Mouse (Mus musculus) kidney, adult 9 months (tissue): Measurements from ENCODE around the gene Runx3.

Experiments used
- DNase-seq: peaks from one replicate; pipeline ENCODE4 v3.0.0; 2022

Gene Runx3

GRCm38 (mm10) chr4:135115426-135116170 lies 4.9 kb upstream of the Runx3 start:
- no peak for DNase-seq

GRCm38 (mm10) chr4:135116391-135116790 lies 4.1 kb upstream of the Runx3 start:
- DNase-seq: no peak

- DNase-seq: no peak
These were observed 2.6 kb upstream of the Runx3 start for GRCm38 (mm10) chr4:135117846-135118245.

- no peak for DNase-seq
These were observed 1.5 kb upstream of the Runx3 start for GRCm38 (mm10) chr4:135118855-135119474.

- no peak for DNase-seq
These were observed 3.3 kb downstream of the Runx3 start for GRCm38 (mm10) chr4:135123721-135124120.

DNA sequence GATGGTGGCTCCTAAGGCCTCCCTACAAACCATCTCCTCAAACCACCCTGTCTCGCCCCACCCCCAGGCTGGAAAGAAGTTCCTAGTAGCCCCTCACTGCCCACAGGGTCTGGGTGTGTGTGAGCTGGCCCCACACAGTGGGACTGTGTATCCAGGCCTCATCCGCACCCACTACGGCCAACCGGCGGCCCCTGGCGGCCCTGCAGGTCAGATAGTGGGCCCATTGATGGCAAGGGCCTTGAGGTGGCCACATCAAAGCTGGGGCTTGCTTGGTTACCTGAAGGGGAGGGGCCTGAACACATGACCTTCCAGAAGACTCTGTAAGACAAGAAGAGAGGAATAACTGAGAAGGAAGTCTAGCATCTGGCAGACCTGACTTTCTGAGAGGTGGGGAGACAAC lies 4.3 kb downstream of the Runx3 start:
- DNase-seq: no peak

- DNase-seq: no peak
These were observed 4.7 kb downstream of the Runx3 start for GRCm38 (mm10) chr4:135125152-135125551.

- no peak for DNase-seq
These were observed 5.9 kb downstream of the Runx3 start for GRCm38 (mm10) chr4:135126385-135126784.

- peak; percentile 12 for DNase-seq
These were observed 8.5 kb downstream of the Runx3 start for GRCm38 (mm10) chr4:135128841-135129520.

- no peak for DNase-seq
These were observed 9.7 kb downstream of the Runx3 start for GRCm38 (mm10) chr4:135130156-135130555.

GRCm38 (mm10) chr4:135131145-135131544 lies 10.7 kb downstream of the Runx3 start:
- DNase-seq: no peak

- no peak for DNase-seq
These were observed 12.3 kb downstream of the Runx3 start for GRCm38 (mm10) chr4:135132797-135133196.

- no peak for DNase-seq
These were observed 13.3 kb downstream of the Runx3 start for GRCm38 (mm10) chr4:135133711-135134110.

DNA sequence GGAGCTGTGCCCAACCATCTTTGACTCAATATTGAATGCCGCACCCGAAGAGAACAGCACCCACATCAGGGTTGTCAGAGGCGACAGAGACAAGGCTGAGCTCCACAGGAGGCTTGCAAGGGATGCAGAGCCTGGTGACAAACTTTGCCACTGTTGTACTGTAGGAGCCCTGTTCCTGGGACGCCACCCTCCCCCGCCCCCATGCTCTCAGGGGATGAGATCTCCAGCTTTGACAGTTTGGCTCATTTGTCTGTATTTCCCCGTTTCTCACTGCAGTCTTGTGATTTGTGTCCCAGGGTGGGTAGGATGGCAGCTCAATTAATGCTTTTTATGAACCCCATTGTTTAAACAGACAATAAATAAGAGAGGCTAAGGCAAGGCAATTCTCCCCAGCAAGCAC lies 14.9 kb downstream of the Runx3 start:
- DNase-seq: no peak

GRCm38 (mm10) chr4:135136202-135136601 lies 15.8 kb downstream of the Runx3 start:
- no peak for DNase-seq

DNA sequence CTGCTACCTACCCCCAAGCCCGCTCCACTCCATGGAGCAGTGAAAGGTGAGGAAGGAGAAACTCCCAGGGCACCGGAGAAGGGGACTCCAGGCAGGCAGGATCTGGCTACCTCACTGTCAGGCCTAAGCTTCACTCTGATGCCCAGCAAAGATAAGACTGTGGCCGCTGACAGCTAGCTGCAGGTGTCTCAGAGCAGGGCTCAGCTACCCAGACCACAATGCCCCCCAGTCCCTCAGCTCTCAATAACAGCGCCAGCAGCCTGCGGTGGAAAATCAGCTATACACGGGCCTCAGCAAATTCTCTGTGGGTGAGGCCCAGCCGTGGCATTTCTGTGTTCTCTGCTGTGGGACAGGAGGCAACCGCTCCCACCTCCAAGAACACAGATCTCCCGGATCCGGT lies 16.2 kb downstream of the Runx3 start:
- DNase-seq: no peak

DNA sequence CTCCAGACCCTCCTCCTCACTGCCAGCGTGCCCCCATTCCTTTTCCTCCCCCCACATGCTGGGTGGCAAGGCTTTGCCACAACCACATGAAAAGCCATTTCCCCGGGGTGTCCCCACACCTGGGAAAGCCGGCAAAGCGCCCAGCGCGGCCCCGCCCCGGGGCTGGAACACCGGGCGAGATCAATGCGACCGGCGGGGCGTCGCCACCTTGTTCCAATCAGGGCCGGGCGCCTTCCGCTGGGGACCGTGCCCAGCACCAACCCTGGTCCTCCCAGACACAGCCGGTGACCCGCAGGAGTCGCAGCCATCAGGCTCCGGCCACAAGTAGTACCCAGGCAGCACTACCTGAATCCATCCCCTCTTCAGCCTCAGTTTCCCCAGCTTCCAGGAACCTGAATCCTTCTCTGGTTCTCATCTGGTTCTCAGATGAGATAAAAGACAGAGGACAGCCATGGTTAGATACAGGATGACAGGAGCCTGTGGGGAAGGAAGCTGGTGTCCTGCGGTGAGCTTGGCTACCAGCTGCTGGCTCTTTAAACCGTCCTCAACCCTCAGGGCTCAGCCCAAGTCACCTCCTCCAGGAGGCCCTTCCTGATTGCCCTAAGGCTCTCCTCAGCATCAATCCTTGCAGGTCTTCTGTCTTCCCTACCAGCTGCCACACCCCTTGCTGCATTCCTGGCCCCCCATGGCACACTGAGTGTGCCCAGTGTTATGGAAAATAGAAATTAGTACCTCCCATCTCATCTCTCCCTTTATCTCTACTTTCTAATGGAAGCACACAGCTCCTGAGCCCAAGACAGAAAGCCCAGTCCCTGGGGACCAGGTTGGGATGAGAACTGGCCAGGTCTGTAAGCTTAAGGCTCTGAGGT lies 20.4 kb downstream of the Runx3 start:
- no peak for DNase-seq

- no peak for DNase-seq
These were observed 21.3 kb downstream of the Runx3 start for GRCm38 (mm10) chr4:135141720-135142119.

DNA sequence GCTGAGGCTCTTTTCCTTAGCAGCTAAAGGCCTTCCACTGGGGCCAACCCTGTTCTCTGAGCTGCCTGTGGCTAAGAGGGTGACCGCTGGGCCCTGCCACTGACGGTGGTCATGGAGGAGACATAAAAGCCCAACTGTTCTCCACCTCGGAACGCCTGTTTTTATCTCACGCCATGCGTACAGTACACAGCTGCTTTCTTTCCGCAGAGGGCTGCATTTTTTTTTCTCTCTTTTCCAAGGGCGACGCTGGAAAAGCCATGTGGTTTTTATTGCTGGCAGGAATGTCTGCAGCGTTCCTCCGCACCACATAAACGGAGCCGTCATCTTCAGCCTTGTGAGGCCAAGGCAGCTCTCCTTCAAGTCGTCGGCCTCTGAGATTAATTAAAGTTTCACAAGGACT lies 26.3 kb downstream of the Runx3 start:
- DNase-seq: no peak

DNA sequence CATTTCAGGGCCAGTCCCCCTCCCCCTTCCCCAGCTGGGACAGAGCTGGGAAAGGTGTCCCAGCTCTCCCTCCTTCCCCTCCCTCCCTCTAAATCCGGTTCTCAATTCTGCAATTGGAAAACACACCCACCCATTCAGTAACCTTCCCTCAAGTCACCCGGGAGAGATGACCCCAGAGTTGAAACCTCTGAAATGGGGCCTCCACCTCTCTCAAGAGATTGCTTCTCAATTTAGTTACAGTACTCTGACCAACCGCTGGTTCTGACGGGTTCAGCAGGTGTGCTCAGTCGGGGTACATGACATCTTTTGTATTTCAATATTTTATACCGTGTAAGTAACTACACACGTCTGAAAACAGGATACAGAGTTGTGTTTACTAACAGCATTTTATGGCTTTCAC lies 28.2 kb downstream of the Runx3 start:
- DNase-seq: no peak

DNA sequence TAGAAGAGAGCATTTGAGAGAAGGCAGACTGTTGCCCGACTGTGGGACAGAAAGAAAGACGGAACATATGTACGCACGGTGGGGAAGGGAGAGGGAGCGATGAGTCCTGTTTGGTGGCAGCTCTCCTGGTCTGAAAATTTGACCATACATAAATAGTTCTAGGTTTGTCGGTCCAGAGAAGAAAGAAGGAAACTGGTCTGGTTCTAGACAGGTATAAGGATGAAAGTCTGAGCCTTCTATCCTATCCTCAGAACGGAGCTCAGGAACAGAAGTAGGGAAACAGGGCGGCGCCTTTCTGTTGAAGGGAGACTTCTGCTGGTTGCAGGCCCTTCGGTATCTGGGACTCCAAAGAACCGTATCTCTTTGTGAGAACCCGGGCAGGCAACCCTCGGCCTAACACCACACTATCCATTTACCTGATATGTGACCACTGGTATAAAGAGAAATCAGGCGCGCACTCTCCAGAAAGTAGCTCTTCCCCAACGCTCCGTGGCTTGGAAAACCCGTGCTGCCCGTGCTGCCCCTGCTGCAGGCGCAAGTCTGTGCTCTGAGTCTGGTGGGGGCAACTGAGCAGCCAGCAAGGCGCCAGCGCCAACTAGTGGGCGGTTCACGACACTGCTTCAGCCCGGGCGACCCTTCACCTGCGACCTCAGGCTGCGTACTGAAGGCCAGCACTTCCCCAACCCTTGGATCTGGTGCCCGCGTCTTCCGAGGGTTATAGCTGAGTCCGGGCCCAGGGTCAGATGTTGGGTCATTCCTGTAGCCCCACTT lies 29.8 kb downstream of the Runx3 start:
- DNase-seq: peak; percentile 60
